Mouse (Mus musculus) colon, adult 2 months (tissue): ENCODE results near the gene Poldip3. TPM values are rescaled to one million over a fixed set of nuclear protein-coding genes. Genes with fewer than 3 reads are reported as not detected.

Experiments used
- polyA plus RNA-seq: library from polyadenylated mRNA; depleted of rRNA; stranded (reverse); fragments of >200 nt; gene quantifications from 2 replicates; pipeline ENCODE4 v1.2.3, GENCODE M21; 2012; rRNA removed

The Poldip3 gene
- polyA plus RNA-seq = 48.7 and 53.0 TPM in 2 replicates

GRCm38 (mm10) chr15:83149196-83150072 is at the start of gene Poldip3:
TSS of gene Poldip3 (minus strand) at chr15:83149384.

DNA sequence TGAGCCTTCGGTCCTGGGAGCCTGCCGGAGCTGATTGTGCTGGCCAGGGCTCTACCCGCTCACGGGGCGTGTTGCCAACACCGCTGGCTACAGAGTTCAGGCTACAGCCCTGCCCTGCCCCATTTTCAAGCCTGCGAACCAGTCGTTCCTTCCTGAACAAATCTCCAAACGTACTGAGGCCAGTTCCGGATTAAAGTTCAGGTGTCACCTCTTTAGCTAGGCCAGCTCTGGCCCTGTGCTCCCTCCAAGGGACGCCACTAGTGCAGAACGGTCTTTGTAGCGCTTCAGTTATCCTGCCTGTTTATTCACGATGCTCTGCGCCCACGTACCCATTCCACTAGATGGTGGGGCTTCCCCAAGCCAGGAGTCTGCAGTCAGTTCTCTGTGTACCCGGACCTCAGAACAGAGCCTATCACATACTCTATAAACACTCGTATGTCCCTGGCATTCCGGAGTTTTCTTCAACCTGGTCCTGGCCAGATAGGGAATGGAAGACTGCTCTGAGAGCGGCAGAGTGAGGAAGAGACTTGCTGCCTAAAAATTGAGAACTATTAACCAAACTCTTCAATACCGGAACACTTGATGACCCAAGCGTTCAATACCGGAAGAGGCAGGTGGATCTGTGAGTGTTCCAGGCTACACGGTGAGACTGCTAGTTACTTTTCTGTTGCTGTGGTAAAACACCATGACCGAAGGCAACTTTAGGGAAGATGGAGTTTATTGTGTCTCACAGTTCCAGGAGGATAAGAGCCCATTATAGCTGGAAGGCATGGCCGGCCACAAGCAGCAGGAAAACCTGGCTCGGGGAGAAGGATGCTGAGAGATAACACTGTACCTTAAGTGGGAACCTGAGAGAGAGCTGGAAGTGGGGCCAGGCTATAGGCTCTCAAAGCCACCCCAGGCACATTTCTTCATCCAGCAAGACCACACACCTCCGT is 23.6 kb upstream of the Poldip3 start, which contains the start of gene Cyb5r3:
TSS of gene Cyb5r3 (minus strand) at position 101 of the 938 bp plus-strand sequence.

DNA sequence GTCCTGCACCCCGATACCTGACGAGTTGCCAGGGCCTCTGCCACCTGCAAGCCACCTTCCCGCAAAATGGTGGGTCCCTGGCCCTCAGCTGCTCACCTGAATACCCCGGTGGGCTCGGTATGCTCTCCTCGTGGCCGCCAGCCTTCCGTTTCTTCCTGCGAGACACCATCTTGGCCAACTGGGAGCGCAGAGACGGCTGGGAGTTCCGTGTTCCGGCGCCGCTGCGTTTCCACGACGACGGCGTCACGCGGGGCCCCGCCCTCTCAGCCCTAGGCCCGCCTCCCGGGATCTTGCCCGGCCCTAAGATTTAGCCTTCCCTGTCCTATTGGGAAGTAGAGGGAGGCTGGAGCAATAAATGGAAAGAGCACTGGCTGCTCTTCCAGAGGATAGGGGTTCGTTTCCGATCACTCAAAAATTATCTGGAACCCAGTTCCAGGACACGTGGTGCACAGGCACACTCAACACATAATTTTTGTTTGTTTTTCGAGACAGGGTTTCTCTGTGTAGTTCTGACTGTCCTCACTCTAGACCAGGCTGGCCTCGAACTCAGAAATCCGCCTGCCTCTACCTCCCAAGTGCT is 26.5 kb downstream of the Poldip3 start, which contains the start of gene Rrp7a:
TSS of gene Rrp7a (minus strand) at position 236 of the 580 bp plus-strand sequence.

DNA sequence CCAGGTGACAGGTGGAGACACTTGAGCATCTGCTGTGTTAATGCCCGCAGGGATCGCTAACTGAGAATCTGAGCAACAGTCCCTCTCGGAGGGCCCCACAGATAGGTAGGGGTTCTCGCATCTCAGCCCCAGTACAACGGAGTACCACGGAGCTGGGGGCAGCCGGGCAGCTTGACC is 59.9 kb downstream of the Poldip3 start, which contains the start of gene Serhl:
TSS of gene Serhl (plus strand) at position 78 of the 177 bp plus-strand sequence.

Other genes starting within 250 kb of the Poldip3 start
- 23.4 and 24.9 TPM in 2 replicates for gene Tcf20, start 161.5 kb downstream of the Poldip3 start, polyA plus RNA-seq
- gene Nfam1, start 116.1 kb downstream of the Poldip3 start, polyA plus RNA-seq = 1.8 and 2.3 TPM in 2 replicates
- gene Serhl, start 59.9 kb downstream of the Poldip3 start, polyA plus RNA-seq = 145 and 187 TPM in 2 replicates
- 109 and 116 TPM in 2 replicates for gene Rrp7a, start 26.6 kb downstream of the Poldip3 start, polyA plus RNA-seq
- gene Cyb5r3, start 23.2 kb upstream of the Poldip3 start, polyA plus RNA-seq = 158 and 174 TPM in 2 replicates
- 43.6 and 57.2 TPM in 2 replicates for gene A4galt, start 102.4 kb upstream of the Poldip3 start, polyA plus RNA-seq
- 69.5 and 82.3 TPM in 2 replicates for gene Arfgap3, start 200.9 kb upstream of the Poldip3 start, polyA plus RNA-seq